Mouse (Mus musculus): ENCODE results near the gene Ccr1l1. TPM values are rescaled to one million over a fixed set of nuclear protein-coding genes. Genes with fewer than 3 reads are reported as not detected.

The Ccr1l1 gene
- polyA plus RNA-seq, 1 experiment from 2014 or later: not detected

DNA sequence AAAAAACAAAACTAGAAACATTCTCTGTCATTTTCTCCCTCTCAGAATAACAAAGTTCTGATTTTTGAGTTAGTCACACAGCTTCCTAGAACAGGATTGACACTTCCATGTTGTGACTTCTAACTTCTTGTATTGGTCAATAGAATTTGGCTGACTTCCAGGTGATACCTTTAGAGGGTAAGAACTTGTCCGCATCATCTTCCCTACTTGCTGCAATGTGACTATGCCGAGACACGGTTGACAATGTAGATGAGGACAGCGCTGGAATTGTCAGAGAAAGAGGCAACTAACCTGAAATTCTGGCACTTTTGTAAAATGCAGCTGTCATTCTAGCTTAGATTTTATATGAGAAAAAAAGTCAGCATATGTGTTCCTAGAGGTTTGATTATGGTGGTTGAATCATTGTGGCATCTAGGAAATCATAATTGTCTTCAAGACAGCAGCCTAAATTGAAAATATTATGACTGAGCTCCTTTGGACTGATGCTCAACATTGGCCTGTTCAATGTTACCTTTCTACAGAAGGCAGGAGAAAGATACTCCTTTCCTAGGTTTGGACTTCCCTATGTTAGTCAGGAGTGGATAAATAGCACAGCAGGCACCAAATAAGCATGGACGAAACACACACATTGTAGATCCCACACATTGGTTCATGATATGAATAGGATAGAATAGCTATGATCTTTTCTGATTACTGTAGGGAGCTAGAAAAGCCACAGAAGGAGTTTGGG lies 44.3 kb downstream of the Ccr1l1 start:
- H3K4me1 ChIP-seq (replicated peaks; ENCODE audit: control insufficient read depth, insufficient read depth, low read length): no peaks in the 10 kb centered on the region
- no peak overlapping the region for H3K4me3 ChIP-seq (replicated peaks; ENCODE audit: low read length)
- ATAC-seq: no peak
- no peaks in the 10 kb centered on the region for H3K27me3 ChIP-seq (replicated peaks; ENCODE audit: control insufficient read depth, insufficient read depth, low read length)
- no peaks in the 10 kb centered on the region for H3K36me3 ChIP-seq (ENCODE audit: control insufficient read depth, insufficient read depth)
- WGBS: 92% methylated on average over 5 of the region's 5 CpGs
- no peaks in the 10 kb centered on the region for H3K9me3 ChIP-seq (ENCODE audit: control insufficient read depth, low read length)
- H3K27ac ChIP-seq (ENCODE audit: low read length): no peak overlapping the region
- H3K4me2 ChIP-seq (ENCODE audit: low read length): no peak overlapping the region
- no peak overlapping the region for H3K9ac ChIP-seq (replicated peaks; ENCODE audit: low read depth, low read length)

GRCm38 (mm10) chr9:123932911-123933675 lies 45.1 kb downstream of the Ccr1l1 start:
- Histone ChIP-seq H3K9me3 (ENCODE audit: control insufficient read depth, low read length) (no peaks in the 10 kb centered on the region), H3K9ac (replicated peaks; ENCODE audit: low read depth, low read length) (no peak overlapping the region), H3K27ac (ENCODE audit: low read length) (no peak overlapping the region), H3K4me3 (replicated peaks; ENCODE audit: low read length) (no peak overlapping the region), H3K4me2 (ENCODE audit: low read length) (no peak overlapping the region), H3K36me3 (ENCODE audit: control insufficient read depth, insufficient read depth) (no peaks in the 10 kb centered on the region), H3K27me3 (replicated peaks; ENCODE audit: control insufficient read depth, insufficient read depth, low read length) (no peaks in the 10 kb centered on the region), H3K4me1 (replicated peaks; ENCODE audit: control insufficient read depth, insufficient read depth, low read length) (no peaks in the 10 kb centered on the region)
- no peak for ATAC-seq
- 93% methylated on average over 19 of the region's 19 CpGs for WGBS

DNA sequence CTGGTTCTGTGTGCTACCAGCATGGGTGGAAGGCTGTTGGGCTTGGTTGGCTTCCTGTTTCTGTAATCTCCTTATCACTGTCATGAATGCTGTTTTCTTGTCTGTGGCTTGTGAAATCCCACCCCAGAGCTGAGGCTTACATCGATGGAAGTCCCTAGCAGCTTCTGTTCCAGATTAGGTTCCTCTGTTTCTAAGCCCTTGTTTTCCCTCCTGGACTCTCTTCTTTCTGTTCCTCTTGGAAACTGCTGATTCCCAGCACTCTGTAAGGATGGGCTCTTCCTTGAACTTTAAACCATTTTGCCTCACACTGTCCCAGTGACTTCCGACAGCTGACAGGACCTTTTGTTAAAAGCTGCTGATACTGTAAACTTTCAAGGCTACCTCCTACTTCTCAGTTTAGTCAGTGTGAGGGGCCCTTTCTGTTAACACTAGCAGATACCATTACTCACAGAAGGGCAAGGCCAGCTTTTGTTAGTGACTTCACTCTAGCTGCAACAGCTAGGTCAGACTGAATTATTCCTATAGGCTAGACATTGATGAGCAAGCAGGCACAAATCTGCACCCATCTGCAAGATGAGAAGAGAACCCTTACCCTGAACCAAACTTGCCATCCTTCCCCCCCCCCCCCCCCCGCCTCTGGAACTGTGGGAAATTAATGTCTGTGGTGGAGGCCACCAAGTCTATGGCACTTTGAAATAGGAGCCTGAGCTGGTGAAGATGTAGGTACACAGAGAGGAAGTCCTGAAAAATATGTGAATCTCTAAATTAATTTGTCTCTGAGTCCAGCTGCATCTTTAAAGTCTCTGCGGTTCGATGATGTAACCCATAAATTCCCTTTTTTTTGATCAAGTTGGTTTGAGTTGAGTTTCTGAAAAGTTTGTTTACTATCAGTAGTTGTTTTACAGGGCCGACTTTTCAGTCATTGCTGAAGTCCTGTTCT lies 46.2 kb downstream of the Ccr1l1 start:
- Histone ChIP-seq H3K4me3 (replicated peaks; ENCODE audit: low read length) (no peak overlapping the region), H3K4me1 (replicated peaks; ENCODE audit: control insufficient read depth, insufficient read depth, low read length) (no peaks in the 10 kb centered on the region), H3K4me2 (ENCODE audit: low read length) (no peak overlapping the region), H3K36me3 (ENCODE audit: control insufficient read depth, insufficient read depth) (no peaks in the 10 kb centered on the region), H3K9me3 (ENCODE audit: control insufficient read depth, low read length) (no peaks in the 10 kb centered on the region), H3K27ac (ENCODE audit: low read length) (no peak overlapping the region), H3K27me3 (replicated peaks; ENCODE audit: control insufficient read depth, insufficient read depth, low read length) (no peaks in the 10 kb centered on the region), H3K9ac (replicated peaks; ENCODE audit: low read depth, low read length) (no peak overlapping the region)
- ATAC-seq: no peak
- WGBS: 87% methylated on average over 5 of the region's 6 CpGs

- WGBS: 97% methylated on average over 3 of the region's 3 CpGs
- no peaks in the 10 kb centered on the region for H3K27me3 ChIP-seq (replicated peaks; ENCODE audit: control insufficient read depth, insufficient read depth, low read length)
Observed at GRCm38 (mm10) chr9:123930926-123931325, 47.3 kb downstream of the Ccr1l1 start.

DNA sequence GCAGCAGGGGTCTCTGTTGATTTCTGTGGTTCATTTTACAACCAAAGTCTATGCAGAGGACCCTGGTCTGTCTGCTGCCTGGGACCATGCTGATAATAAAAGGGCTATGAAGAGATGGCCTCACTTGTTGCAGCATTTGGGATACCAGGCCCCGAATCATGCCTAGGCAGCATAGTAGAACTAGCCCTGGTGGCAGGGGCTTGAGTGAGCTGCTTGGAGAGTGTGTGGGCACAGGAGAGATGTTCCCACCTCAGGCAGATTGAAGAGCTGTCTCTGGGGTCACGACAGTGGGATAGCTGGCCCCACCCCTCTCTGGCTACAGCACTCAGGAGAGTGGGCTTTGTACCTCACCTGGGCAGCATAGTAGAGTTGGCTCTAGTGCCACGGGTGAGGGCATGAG lies 47.7 kb downstream of the Ccr1l1 start:
- WGBS: 76% methylated on average over 3 of the region's 3 CpGs
- Histone ChIP-seq H3K4me3 (replicated peaks; ENCODE audit: low read length) (no peak overlapping the region), H3K27ac (ENCODE audit: low read length) (no peak overlapping the region)

More at GRCm38 (mm10) chr9:123930926-123931325, 47.3 kb downstream of the Ccr1l1 start:
- Histone ChIP-seq H3K4me3 (replicated peaks; ENCODE audit: low read length) (no peak overlapping the region), H3K9me3 (ENCODE audit: control insufficient read depth, low read length) (no peaks in the 10 kb centered on the region), H3K27ac (ENCODE audit: low read length) (no peak overlapping the region), H3K4me2 (ENCODE audit: low read length) (no peak overlapping the region), H3K9ac (replicated peaks; ENCODE audit: low read depth, low read length) (no peak overlapping the region), H3K4me1 (replicated peaks; ENCODE audit: control insufficient read depth, insufficient read depth, low read length) (no peaks in the 10 kb centered on the region), H3K36me3 (ENCODE audit: control insufficient read depth, insufficient read depth) (no peaks in the 10 kb centered on the region)
- ATAC-seq: no peak

DNA sequence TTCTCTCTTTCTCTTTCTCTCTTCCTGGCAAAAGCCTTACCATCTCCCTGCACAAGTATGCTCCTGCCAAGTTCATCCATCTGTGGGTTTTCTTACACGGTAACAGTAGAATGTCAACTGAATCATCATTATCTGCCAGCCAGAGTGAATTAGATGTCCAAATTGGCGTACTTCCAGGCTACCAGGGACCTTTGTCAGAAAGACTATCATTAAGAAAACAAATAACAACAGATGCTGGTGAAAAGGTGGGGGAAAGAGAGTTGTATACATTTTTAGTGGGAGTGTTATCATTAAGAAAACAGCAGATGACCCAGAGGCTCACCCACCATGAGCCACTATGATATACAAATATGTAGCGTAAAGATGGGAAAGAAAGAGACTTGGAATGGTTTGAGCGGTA lies 48.3 kb downstream of the Ccr1l1 start:
- Histone ChIP-seq H3K27ac (ENCODE audit: low read length) (no peak overlapping the region), H3K36me3 (ENCODE audit: control insufficient read depth, insufficient read depth) (no peaks in the 10 kb centered on the region), H3K9ac (replicated peaks; ENCODE audit: low read depth, low read length) (no peak overlapping the region), H3K4me1 (replicated peaks; ENCODE audit: control insufficient read depth, insufficient read depth, low read length) (peaks cover 3% of the 10 kb centered on the region; the same call in 1 of the 2 replicates), H3K4me2 (ENCODE audit: low read length) (no peak overlapping the region), H3K4me3 (replicated peaks; ENCODE audit: low read length) (no peak overlapping the region), H3K9me3 (ENCODE audit: control insufficient read depth, low read length) (no peaks in the 10 kb centered on the region), H3K27me3 (replicated peaks; ENCODE audit: control insufficient read depth, insufficient read depth, low read length) (no peaks in the 10 kb centered on the region)
- no peak for ATAC-seq
- 62% methylated on average over 4 of the region's 4 CpGs for WGBS

More for the DNA sequence above, 47.7 kb downstream of the Ccr1l1 start:
- H3K36me3 ChIP-seq (ENCODE audit: control insufficient read depth, insufficient read depth): no peaks in the 10 kb centered on the region
- peaks cover 2% of the 10 kb centered on the region; the same call in 1 of the 2 replicates for H3K4me1 ChIP-seq (replicated peaks; ENCODE audit: control insufficient read depth, insufficient read depth, low read length)
- ATAC-seq: no peak
- H3K27me3 ChIP-seq (replicated peaks; ENCODE audit: control insufficient read depth, insufficient read depth, low read length): no peaks in the 10 kb centered on the region
- H3K9ac ChIP-seq (replicated peaks; ENCODE audit: low read depth, low read length): no peak overlapping the region
- H3K4me2 ChIP-seq (ENCODE audit: low read length): no peak overlapping the region
- no peaks in the 10 kb centered on the region for H3K9me3 ChIP-seq (ENCODE audit: control insufficient read depth, low read length)

DNA sequence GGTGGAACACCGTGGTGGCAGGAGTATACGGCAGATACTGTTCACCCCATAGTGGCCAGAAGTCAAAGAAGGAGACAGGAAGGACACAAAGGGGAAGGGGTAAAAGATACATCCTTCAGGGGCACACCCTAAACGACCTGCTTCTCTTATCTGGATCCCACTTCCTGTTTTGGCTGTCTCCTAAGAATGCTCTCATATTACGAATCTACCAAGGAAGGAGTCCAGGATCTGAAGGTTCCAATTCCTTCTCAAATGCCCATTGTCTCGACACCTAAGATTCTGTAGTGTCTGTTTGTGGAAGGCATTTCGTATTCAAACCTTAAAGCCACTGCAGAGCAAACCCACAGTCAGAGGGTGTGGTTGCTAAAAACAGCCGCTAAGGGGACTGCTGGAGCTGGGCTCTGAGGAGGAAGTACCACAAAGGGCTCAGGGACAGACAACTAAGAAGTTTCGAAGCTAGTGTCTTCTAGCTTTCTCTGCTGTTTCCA lies 49.4 kb downstream of the Ccr1l1 start:
- Histone ChIP-seq H3K4me2 (ENCODE audit: low read length) (no peak overlapping the region), H3K27me3 (replicated peaks; ENCODE audit: control insufficient read depth, insufficient read depth, low read length) (no peaks in the 10 kb centered on the region), H3K4me3 (replicated peaks; ENCODE audit: low read length) (no peak overlapping the region), H3K9ac (replicated peaks; ENCODE audit: low read depth, low read length) (no peak overlapping the region), H3K4me1 (replicated peaks; ENCODE audit: control insufficient read depth, insufficient read depth, low read length) (peaks cover 3% of the 10 kb centered on the region; the same call in 1 of the 2 replicates), H3K36me3 (ENCODE audit: control insufficient read depth, insufficient read depth) (no peaks in the 10 kb centered on the region), H3K27ac (ENCODE audit: low read length) (no peak overlapping the region), H3K9me3 (ENCODE audit: control insufficient read depth, low read length) (no peaks in the 10 kb centered on the region)
- ATAC-seq: no peak
- 56% methylated on average over 8 of the region's 8 CpGs for WGBS

- Histone ChIP-seq H3K4me2 (ENCODE audit: low read length) (no peak overlapping the region), H3K9ac (replicated peaks; ENCODE audit: low read depth, low read length) (no peak overlapping the region), H3K27me3 (replicated peaks; ENCODE audit: control insufficient read depth, insufficient read depth, low read length) (no peaks in the 10 kb centered on the region), H3K27ac (ENCODE audit: low read length) (no peak overlapping the region), H3K36me3 (ENCODE audit: control insufficient read depth, insufficient read depth) (no peaks in the 10 kb centered on the region), H3K4me1 (replicated peaks; ENCODE audit: control insufficient read depth, insufficient read depth, low read length) (peaks cover 7% of the 10 kb centered on the region; the same call in 1 of the 2 replicates), H3K9me3 (ENCODE audit: control insufficient read depth, low read length) (no peaks in the 10 kb centered on the region), H3K4me3 (replicated peaks; ENCODE audit: low read length) (no peak overlapping the region)
- 84% methylated on average over 12 of the region's 12 CpGs for WGBS
- ATAC-seq: no peak
Observed at GRCm38 (mm10) chr9:123928118-123928758, 50.0 kb downstream of the Ccr1l1 start.

All from forebrain, embryonic 16.5 days (tissue).